Mouse (Mus musculus) urinary bladder, postnatal 0 days (tissue): ENCODE results near the gene Epn3. TPM values are rescaled to one million over a fixed set of nuclear protein-coding genes. Genes with fewer than 3 reads are reported as not detected.

Source experiments
- polyA plus RNA-seq: library from polyadenylated mRNA; unstranded; fragments of >200 nt; fragmentation: Nextera tagmentation; extraction: Ambion mirVana; gene quantifications from 2 replicates; pipeline ENCODE4 v1.2.1, GENCODE M21; 2015

Gene Epn3
- polyA plus RNA-seq, result 18.2 and 22.5 TPM in 2 replicates

DNA sequence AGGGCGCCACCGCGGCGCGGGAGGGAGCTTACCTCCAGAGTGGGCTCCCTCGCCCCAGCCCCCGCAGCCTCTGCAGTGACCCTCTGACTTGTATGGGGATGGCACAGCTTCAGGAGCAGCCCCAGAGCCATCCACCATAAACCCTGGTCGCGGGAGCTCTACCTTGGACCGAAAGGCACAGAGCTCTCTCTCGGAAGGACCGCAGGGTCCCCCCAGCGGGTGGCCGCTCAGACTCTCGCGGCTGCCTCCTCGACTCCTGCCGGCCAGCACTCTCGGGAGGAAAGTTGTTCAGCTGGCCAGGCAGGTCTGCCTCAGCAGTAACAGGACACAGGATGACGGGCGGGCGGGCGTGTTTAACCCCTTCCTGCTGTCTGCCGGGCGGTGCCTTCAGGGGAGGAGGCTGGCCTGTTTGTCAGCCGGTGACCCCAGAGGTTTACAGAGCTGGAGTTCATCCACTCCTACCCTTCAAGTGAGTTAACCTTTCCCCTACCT lies at the start of gene Epn3:
TSS of gene Epn3 (minus strand) at position 314 of the 492 bp plus-strand sequence.

DNA sequence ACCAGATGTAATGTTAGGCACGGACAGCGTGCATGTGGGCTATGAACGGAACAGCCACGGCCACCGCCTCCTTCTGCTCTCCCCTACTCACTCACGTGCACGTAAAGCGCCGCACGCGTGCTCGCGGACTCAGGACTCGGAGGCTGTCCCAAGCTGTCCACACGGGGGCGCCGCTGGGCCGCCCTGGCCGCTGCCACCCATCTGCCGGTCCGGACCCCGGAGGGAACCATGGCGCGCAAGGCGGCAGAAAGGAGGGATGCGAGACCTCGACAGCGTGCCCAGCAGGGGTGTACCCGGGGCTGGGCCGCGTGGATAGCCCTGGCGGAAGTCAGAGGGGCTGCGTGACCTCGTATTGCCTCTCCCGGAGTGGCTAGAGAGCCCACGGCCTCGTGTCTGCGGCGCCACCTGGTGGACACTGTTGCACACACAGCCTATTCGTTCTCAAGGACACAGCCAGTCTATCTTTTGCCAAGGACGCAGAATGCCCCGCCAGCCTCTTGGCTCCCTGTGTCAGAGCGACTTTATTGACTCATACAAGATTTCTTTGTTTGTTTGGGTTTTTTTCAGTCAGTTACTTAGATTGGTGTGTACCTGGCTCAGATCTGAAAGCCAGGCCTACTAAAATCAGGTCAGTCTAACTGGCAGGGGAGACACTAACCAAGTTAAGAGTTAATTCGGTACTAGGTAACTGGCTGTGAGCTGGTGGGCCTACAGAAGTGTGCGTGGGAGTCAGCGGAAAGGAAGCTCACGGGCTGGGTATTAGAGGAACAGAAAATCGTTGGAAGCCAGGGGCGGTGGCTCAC lies 49.3 kb upstream of the Epn3 start, which contains the start of gene Rsad1:
TSS of gene Rsad1 (minus strand) at position 368 of the 803 bp plus-strand sequence.

DNA sequence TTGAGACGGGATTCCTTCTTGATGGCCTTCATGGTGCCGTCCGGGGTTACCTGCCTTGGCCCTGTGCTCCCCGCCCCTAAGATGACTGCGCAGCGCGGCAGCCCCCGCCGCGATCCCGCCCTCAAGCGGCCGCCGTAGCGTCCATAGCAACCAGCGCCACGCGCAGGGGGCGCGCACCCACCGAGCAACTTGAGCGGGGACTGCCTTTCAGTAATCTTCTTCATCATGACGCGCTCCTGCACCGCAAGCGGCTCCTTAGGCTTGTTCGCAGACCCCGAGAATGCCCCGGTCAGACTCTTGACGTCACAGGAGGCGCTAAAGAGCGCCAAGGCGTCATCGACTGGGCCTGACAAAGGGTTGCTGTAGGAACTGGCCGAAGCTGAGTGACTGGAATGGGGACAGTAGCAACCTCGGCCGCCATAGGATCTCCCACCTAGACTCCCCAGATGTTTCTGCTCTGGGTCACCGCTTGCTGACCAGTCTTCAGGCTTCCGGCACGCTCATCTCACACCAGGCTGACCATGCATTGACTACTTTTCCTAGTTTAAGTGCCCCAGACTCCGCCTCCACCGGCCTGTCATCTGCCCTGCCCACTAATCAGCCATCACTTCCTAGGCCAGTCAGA lies 21.6 kb upstream of the Epn3 start, which contains the start of gene Mycbpap:
TSS of gene Mycbpap (minus strand) at position 524 of the 625 bp plus-strand sequence.

DNA sequence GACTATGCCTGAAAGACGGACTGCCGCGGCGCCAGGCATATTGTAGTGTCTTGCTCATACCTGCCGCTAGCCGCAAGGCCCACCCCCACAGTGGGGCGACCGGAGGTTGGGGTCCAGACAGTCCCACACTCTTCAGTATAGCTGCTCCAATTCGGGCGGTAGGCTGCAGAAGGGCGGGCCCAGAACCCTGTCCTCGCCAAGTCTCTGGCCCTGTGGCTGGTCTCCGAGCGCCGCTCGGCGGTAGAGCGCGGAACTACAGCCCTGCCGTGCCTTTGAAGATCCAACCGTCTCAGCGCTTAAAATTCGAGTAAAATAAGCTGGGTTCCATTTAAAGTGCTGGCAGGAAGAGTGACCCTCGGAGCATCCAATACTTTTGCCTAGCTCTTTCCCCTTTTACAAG lies 13.8 kb downstream of the Epn3 start, which contains the start of gene Spata20:
TSS of gene Spata20 (minus strand) at position 179 of the 400 bp plus-strand sequence.

DNA sequence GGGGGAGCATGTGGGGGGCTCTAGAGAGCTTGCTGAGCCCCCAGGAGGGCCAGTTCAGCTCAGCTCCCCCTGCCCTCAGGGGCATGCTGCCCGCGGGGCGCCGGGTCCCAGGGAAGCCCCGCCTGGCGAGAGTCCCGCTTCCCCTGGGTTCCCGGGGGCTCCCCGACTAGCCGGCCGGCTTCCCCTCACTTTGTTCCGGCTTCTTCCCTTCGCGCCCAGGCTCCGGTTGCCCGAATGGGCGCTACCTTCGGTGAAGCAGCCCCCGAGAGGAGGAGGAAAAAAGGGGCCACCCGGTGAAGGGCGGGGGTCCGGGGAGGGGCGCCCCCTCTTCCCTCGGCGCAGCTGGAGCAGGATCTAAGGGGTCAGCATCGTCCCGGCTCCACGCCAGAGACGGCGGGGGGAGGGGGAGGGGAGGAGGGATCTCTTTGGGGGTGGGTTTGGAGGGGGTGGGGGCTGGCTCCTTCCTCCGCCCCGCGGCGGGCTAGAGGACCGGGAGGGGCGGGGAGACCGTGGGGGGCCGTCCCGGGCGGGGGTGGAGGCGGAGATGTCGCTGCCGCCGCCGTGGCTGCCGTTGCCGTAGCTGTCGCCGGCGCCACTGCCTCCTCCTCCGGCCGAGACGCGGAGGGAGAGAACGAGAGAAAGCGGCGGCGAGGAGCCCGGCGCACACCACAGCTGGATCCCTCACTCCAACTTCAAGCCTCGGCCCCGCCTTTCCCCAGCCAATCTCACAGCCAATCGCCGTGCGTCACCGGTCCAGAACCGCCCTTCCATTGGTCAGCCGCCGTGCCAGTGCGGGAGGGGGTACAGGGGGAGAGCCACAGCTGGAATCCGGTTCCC lies 25.8 kb downstream of the Epn3 start, which contains the start of gene Cacna1g:
TSS of gene Cacna1g (minus strand) at position 492 of the 837 bp plus-strand sequence.

Other genes with a start within 250 kb of the Epn3 start
- not detected in 2 replicates for gene Gm21885, start 218.1 kb downstream of the Epn3 start, polyA plus RNA-seq
- gene Luc7l3, start 178.0 kb downstream of the Epn3 start, polyA plus RNA-seq, result 44.7 and 52.8 TPM in 2 replicates
- 13.3 TPM in 2 replicates for gene Ankrd40, start 172.0 kb downstream of the Epn3 start, polyA plus RNA-seq
- gene Abcc3, start 107.0 kb downstream of the Epn3 start, polyA plus RNA-seq, result 36.0 and 41.3 TPM in 2 replicates
- 2.3 and 2.5 TPM in 2 replicates for gene Cacna1g, start 25.8 kb downstream of the Epn3 start, polyA plus RNA-seq
- 0.16 and 0.23 TPM in 2 replicates for gene Spata20, start 13.8 kb downstream of the Epn3 start, polyA plus RNA-seq
- 0.41 and 1.2 TPM in 2 replicates for gene Mycbpap, start 21.8 kb upstream of the Epn3 start, polyA plus RNA-seq
- 2.2 and 3.3 TPM in 2 replicates for gene Rsad1, start 49.3 kb upstream of the Epn3 start, polyA plus RNA-seq
- 0.58 and 0.79 TPM in 2 replicates for gene Chad, start 65.1 kb upstream of the Epn3 start, polyA plus RNA-seq
- gene Acsf2, start 101.9 kb upstream of the Epn3 start, polyA plus RNA-seq, result 2.6 and 2.8 TPM in 2 replicates
- gene Lrrc59, start 129.8 kb upstream of the Epn3 start, polyA plus RNA-seq, result 112 and 135 TPM in 2 replicates
- 122 and 124 TPM in 2 replicates for gene Mrpl27, start 153.8 kb upstream of the Epn3 start, polyA plus RNA-seq
- gene Eme1, start 154.0 kb upstream of the Epn3 start, polyA plus RNA-seq, result 2.9 and 3.7 TPM in 2 replicates
- 10.7 and 10.9 TPM in 2 replicates for gene Xylt2, start 177.5 kb upstream of the Epn3 start, polyA plus RNA-seq
- 0.07 and 0.12 TPM in 2 replicates for gene Gm11541, start 204.5 kb upstream of the Epn3 start, polyA plus RNA-seq
- 0.11 TPM in 1 of 2 replicates, not detected in the other for gene Cdc34b, start 241.8 kb upstream of the Epn3 start, polyA plus RNA-seq